Mouse (Mus musculus) liver, postnatal 0 days (tissue): ENCODE results near the gene Ecd.

Experiments
- CTCF ChIP-seq: sonication (generic); IDR thresholded peaks from 2 replicates; pipeline ENCODE4 v1.5.1; 2016; ENCODE audit warnings: antibody characterized with exemption, low read depth
- EP300 ChIP-seq: IDR thresholded peaks from 2 replicates; pipeline ENCODE4 v1.6.1; 2016; ENCODE audit warnings: antibody characterized with exemption, low read depth, mild to moderate bottlenecking

- TF ChIP-seq CTCF = no peak
- TF ChIP-seq EP300 = no peak
These were observed 22.9 kb upstream of the Ecd start for GRCm38 (mm10) chr14:20370798-20371197.
